Mouse (Mus musculus) hindbrain, postnatal 0 days (tissue): ENCODE measurements at regions not wholly inside any gene's neighbourhood (a gene's known extent, or its start where the extent isn't known, plus 50 kb on each side); places are given as distances from the start of the nearest gene placed in this dataset.

Experiments used
- ATAC-seq: fragments of 200-750 bp; cut with Nextera tagmentation; 2 replicates; pipeline ENCODE4 v1.8.0; 2017; ENCODE audit warnings: mild to moderate bottlenecking, moderate TSS enrichment, moderate library complexity
- DNase-seq: peaks from one replicate; pipeline ENCODE4 v3.0.0-alpha.2; 2015; ENCODE audit warnings: low spot score
- H3K27ac ChIP-seq: fragments of 300-500 bp; sonication (generic); 2 replicates; pipeline ENCODE4 v1.5.1; 2014; ENCODE audit warnings: mild to moderate bottlenecking
- H3K27me3 ChIP-seq: fragments of 300-500 bp; sonication (generic); 2 replicates; pipeline ENCODE4 v1.6.1; 2014; ENCODE audit warnings: low read length, mixed read lengths; ENCODE audit not compliant: insufficient read depth
- H3K36me3 ChIP-seq: fragments of 300-500 bp; sonication (generic); 2 replicates; pipeline ENCODE4 v1.6.1; 2014; ENCODE audit warnings: low read length, mixed read lengths; ENCODE audit not compliant: insufficient read depth
- H3K4me1 ChIP-seq: fragments of 300-500 bp; sonication (generic); 2 replicates; pipeline ENCODE4 v1.6.1; 2014; ENCODE audit warnings: antibody characterized with exemption, low read length, mixed read lengths; ENCODE audit not compliant: insufficient read depth
- H3K4me2 ChIP-seq: fragments of 300-500 bp; sonication (generic); 2 replicates; pipeline ENCODE4 v1.6.1; 2014; ENCODE audit warnings: low read depth, mild to moderate bottlenecking, low read length, moderate library complexity, mixed read lengths
- H3K4me3 ChIP-seq: fragments of 300-500 bp; sonication (generic); 2 replicates; pipeline ENCODE4 v1.5.1; 2014; ENCODE audit warnings: low read length
- H3K9ac ChIP-seq: fragments of 300-500 bp; sonication (generic); replicated peaks from 2 replicates; pipeline ENCODE4 v1.6.1; 2014; ENCODE audit warnings: mild to moderate bottlenecking, low read length, moderate library complexity, mixed read lengths
- H3K9me3 ChIP-seq: fragments of 300-500 bp; sonication (generic); 2 replicates; pipeline ENCODE4 v1.6.1; 2016; ENCODE audit warnings: low read length, mixed read lengths
- CTCF ChIP-seq: IDR thresholded peaks from 2 replicates; pipeline ENCODE4 v1.5.1; 2016; ENCODE audit warnings: antibody characterized with exemption, control low read depth, low read depth
- WGBS: fragments of 180-500 bp; shearing (Covaris S2); extraction: QIAGEN DNeasy Blood & Tissue Kit; methylation state at CpG from one replicate; pipeline ENCODE4 v1.1.7; 2014; 5-methylcytosine and 5-hydroxymethylcytosine counted together

- H3K9me3 ChIP-seq: no peaks in the 10 kb centered on the region
- no peak for TF ChIP-seq CTCF
- ATAC-seq (no peak), DNase-seq (no peak)
- no peak overlapping the region for H3K4me2 ChIP-seq
- no peak overlapping the region for H3K9ac ChIP-seq
- no peak overlapping the region for H3K27ac ChIP-seq
- H3K27me3 ChIP-seq: no peaks in the 10 kb centered on the region
- no peaks in the 10 kb centered on the region for H3K36me3 ChIP-seq
- no peaks in the 10 kb centered on the region for H3K4me1 ChIP-seq
- H3K4me3 ChIP-seq: no peak overlapping the region
- 59% methylated on average over 3 of the region's 3 CpGs for WGBS
Observed at GRCm38 (mm10) chr1:168584137-168584536, 152.1 kb upstream of the Pbx1 start.

DNA sequence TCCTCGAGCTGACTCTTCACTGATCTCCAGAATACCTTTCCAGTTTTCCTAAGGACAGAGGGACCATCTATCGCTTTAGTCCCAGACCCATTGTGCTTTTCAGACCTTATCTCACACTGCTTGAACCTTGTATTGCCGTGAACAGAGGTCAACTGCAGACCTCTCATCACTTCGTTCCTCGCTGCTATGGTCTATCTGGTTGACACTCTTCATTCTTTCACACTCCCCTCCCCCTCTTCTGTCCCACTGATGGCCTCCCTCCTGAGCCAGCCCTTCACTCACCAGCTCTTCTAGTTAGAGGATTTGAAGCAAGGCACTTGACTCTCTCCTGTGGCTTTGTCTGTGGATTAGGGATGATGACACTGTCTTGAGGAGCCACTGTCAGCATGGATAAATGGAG is 150.4 kb upstream of the Pbx1 start:
- Histone ChIP-seq H3K9ac (no peak overlapping the region), H3K27ac (no peak overlapping the region), H3K4me1 (no peaks in the 10 kb centered on the region), H3K9me3 (no peaks in the 10 kb centered on the region), H3K4me3 (no peak overlapping the region), H3K27me3 (no peaks in the 10 kb centered on the region), H3K36me3 (no peaks in the 10 kb centered on the region), H3K4me2 (no peak overlapping the region)
- DNase-seq (no peak), ATAC-seq (no peak)
- WGBS: 68% methylated on average over 5 of the region's 5 CpGs
- no peak for TF ChIP-seq CTCF

- Histone ChIP-seq H3K4me3 (no peak overlapping the region), H3K9me3 (no peaks in the 10 kb centered on the region), H3K36me3 (no peaks in the 10 kb centered on the region), H3K4me1 (no peaks in the 10 kb centered on the region), H3K27me3 (no peaks in the 10 kb centered on the region), H3K27ac (no peak overlapping the region), H3K9ac (no peak overlapping the region), H3K4me2 (no peak overlapping the region)
- DNase-seq (no peak), ATAC-seq (no peak)
- TF ChIP-seq CTCF: no peak
- 39% methylated on average over 5 of the region's 5 CpGs for WGBS
Observed at GRCm38 (mm10) chr1:168569930-168570515, 138.0 kb upstream of the Pbx1 start.

GRCm38 (mm10) chr1:168552394-168552793 is 120.3 kb upstream of the Pbx1 start:
- no peak for TF ChIP-seq CTCF
- ATAC-seq (no peak), DNase-seq (no peak)
- no peak overlapping the region for H3K27ac ChIP-seq
- H3K9me3 ChIP-seq: no peaks in the 10 kb centered on the region
- no peaks in the 10 kb centered on the region for H3K36me3 ChIP-seq
- H3K4me1 ChIP-seq: no peaks in the 10 kb centered on the region
- H3K4me3 ChIP-seq: no peak overlapping the region
- no peak overlapping the region for H3K4me2 ChIP-seq
- H3K9ac ChIP-seq: no peak overlapping the region
- no peaks in the 10 kb centered on the region for H3K27me3 ChIP-seq
- WGBS: 72% methylated on average over 3 of the region's 3 CpGs

DNA sequence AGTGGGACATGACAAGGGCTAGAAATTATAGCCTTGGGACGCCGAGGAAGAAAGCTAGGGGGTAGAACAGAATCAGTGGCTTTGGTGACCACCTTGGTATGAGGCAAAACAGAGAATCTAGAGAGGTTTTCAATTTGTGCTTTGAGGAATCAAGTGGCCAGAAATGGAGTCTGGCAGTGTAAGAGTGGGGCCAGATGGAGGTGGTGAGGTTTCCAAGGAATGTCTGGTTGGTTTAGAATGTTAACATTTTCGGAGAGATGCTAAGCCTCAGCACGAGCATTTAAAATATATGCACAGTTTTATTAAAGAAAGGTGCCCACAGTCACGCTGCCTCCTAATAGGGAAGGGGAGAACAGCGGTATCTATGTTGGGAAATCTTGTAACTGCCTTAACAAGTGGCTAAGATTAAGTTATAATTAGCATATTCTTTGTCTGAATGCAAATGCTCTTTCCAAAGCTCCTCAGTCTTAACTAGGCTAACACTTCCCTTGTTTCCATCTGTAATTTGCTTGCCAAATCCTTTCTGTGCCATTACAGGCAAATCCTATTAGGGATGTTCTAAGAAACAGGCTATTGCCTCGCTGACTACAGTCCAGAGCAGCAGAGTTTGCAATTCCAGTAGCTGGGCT is 117.9 kb upstream of the Pbx1 start:
- peak; percentile 56; the same call in 1 of the 2 replicates for ATAC-seq
- TF ChIP-seq CTCF: no peak
- no peak overlapping the region for H3K4me3 ChIP-seq

DNA sequence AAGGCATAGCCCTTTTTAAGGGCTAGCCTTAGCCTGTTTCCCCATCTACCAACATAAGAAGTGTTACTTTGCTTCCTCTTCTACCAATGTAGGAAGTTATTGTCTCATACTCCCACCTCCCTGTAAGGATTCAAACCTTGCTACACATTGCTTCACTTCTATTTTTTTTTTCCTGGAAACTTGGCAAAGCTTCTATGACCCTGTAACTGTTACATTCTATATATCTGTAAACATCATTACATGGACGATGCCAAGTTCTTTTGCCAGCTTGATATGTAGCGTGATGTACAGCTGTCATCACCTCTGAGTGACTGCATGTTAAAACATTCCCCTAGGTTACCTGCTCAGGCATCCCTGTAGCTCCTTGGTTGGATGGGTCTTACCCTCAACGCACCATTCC is 114.1 kb upstream of the Pbx1 start:
- TF ChIP-seq CTCF: no peak
- Histone ChIP-seq H3K4me1 (no peaks in the 10 kb centered on the region), H3K4me3 (no peak overlapping the region), H3K27me3 (no peaks in the 10 kb centered on the region; the same call in 1 of the 2 replicates), H3K4me2 (no peak overlapping the region), H3K9me3 (no peaks in the 10 kb centered on the region), H3K36me3 (no peaks in the 10 kb centered on the region), H3K27ac (no peak overlapping the region), H3K9ac (no peak overlapping the region)
- no peak for ATAC-seq
- 94% methylated on average over 3 of the region's 3 CpGs for WGBS
- DNase-seq: no peak

More for the DNA sequence above, 117.9 kb upstream of the Pbx1 start:
- no peaks in the 10 kb centered on the region for H3K9me3 ChIP-seq
- 34% methylated on average over 7 of the region's 7 CpGs for WGBS
- H3K27me3 ChIP-seq: no peaks in the 10 kb centered on the region; the same call in 1 of the 2 replicates
- H3K9ac ChIP-seq: no peak overlapping the region
- DNase-seq: peak; percentile 65
- H3K27ac ChIP-seq: peak overlapping the region; percentile 46; the same call in 1 of the 2 replicates
- H3K36me3 ChIP-seq: no peaks in the 10 kb centered on the region
- H3K4me2 ChIP-seq: no peak overlapping the region
- H3K4me1 ChIP-seq: no peaks in the 10 kb centered on the region
